Mouse (Mus musculus): ENCODE data around the gene Nckap5.

Nckap5 gene

GRCm38 (mm10) chr1:125910211-125910870 lies 920.3 kb downstream of the Nckap5 start:
- ATAC-seq (ENCODE audit: low TSS enrichment): no peak

- ATAC-seq (ENCODE audit: low TSS enrichment): no peak
Measured at GRCm38 (mm10) chr1:125893158-125893557, 937.4 kb downstream of the Nckap5 start.

- no peak for ATAC-seq (ENCODE audit: low TSS enrichment)
Measured at GRCm38 (mm10) chr1:125870056-125870455, 960.5 kb downstream of the Nckap5 start.

Measured in frontal cortex, adult (tissue).